Mouse (Mus musculus): ENCODE results near the gene Rgmb. TPM values are rescaled to one million over a fixed set of nuclear protein-coding genes. Genes with fewer than 3 reads are reported as not detected.

Rgmb gene
- 5.1 TPM for total RNA-seq (2023)

GRCm38 (mm10) chr17:15830766-15831644 lies at the start of gene Rgmb:
Gene Rgmb (minus strand): TSS chr17:15831039.

Other genes with a start within 250 kb of the Rgmb start
- 111 TPM for gene Chd1, start 126.1 kb downstream of the Rgmb start, total RNA-seq (2023)

Measured in CD8-positive naive resting alpha-beta T cell, adult 57 days (primary cell).